Mouse (Mus musculus) CH12.LX (cell line): ENCODE data around the gene Ptgis. TPM values are rescaled to one million over a fixed set of nuclear protein-coding genes. Genes with fewer than 3 reads are reported as not detected.

Experiments used
- DNase-seq: peaks from one replicate; pipeline ENCODE4 v3.0.0-alpha.2; 2013; ENCODE audit errors: extremely low read depth
- H3K27ac ChIP-seq: 2 replicates; pipeline ENCODE4 v1.5.1; 2012; ENCODE audit warnings: low read depth, mild to moderate bottlenecking, control low read depth, moderate library complexity; ENCODE audit not compliant: insufficient read depth
- H3K27me3 ChIP-seq: replicated peaks from 2 replicates; pipeline ENCODE3; 2012; ENCODE audit warnings: inconsistent platforms
- H3K36me3 ChIP-seq, 2 experiments: replicated peaks in 1 of 2; 2 replicates each; pipeline versions ENCODE3 to v1.6.1; 2012; ENCODE audit warnings: inconsistent platforms in 1 of 2, low read length in 1 of 2, mild to moderate bottlenecking in 1 of 2, mixed read lengths in 1 of 2, moderate library complexity in 1 of 2; ENCODE audit not compliant: control insufficient read depth in 1 of 2, insufficient read depth in 1 of 2
- H3K4me1 ChIP-seq, 2 experiments: 2 replicates each; pipeline ENCODE4 v1.6.1; 2012; ENCODE audit warnings: inconsistent platforms in 1 of 2, moderate library complexity in 1 of 2; ENCODE audit not compliant: insufficient read depth in 2 of 2, control insufficient read depth in 1 of 2
- H3K4me2 ChIP-seq: 2 replicates; pipeline ENCODE4 v1.6.1; 2012; ENCODE audit warnings: low read depth, mild to moderate bottlenecking, control low read depth; ENCODE audit not compliant: poor library complexity, insufficient read depth, severe bottlenecking
- H3K4me3 ChIP-seq, 3 experiments: fragments of 150-350 bp in 1 of 3; sonication (generic) in 1 of 3; replicated peaks in 1 of 3; 2 replicates each; pipeline versions ENCODE3 to v1.5.1; 2011 to 2012; ENCODE audit warnings: low read depth in 2 of 3, low read length in 2 of 3, mild to moderate bottlenecking in 2 of 3, moderate library complexity in 2 of 3, control low read depth in 1 of 3, improper control_type of control experiment in 1 of 3, inconsistent platforms in 1 of 3, mixed read lengths in 1 of 3; ENCODE audit not compliant: poor library complexity in 1 of 3
- H3K79me2 ChIP-seq: replicated peaks from 2 replicates; pipeline ENCODE4 v1.6.1; 2012; ENCODE audit warnings: mild to moderate bottlenecking, moderate library complexity; ENCODE audit not compliant: control insufficient read depth, poor library complexity, insufficient read depth, severe bottlenecking; ENCODE audit errors: extremely low read depth
- H3K9ac ChIP-seq: 2 replicates; pipeline ENCODE4 v1.6.1; 2012; ENCODE audit warnings: low read depth, mild to moderate bottlenecking, control low read depth, moderate library complexity; ENCODE audit not compliant: insufficient read depth
- H3K9me3 ChIP-seq: replicated peaks from 2 replicates; pipeline ENCODE3; 2012; ENCODE audit warnings: low read length, inconsistent platforms, mixed read lengths
- CHD2 ChIP-seq: IDR thresholded peaks from 2 replicates; pipeline ENCODE4 v1.6.1; 2011; ENCODE audit warnings: low read length, improper control_type of control experiment
- EP300 ChIP-seq: IDR thresholded peaks from 2 replicates; pipeline ENCODE4 v1.6.1; 2011; ENCODE audit warnings: low read length, improper control_type of control experiment
- ETS1 ChIP-seq: conservative IDR thresholded peaks from 2 replicates; pipeline ENCODE4 v1.6.1; 2012; ENCODE audit warnings: low read depth, mild to moderate bottlenecking, inconsistent platforms, low read length, improper control_type of control experiment, moderate library complexity
- IRF4 ChIP-seq: IDR thresholded peaks from 2 replicates; pipeline ENCODE4 v1.6.1; 2014; ENCODE audit warnings: low read depth, mild to moderate bottlenecking, inconsistent platforms, low read length, improper control_type of control experiment
- JUND ChIP-seq: conservative IDR thresholded peaks from 2 replicates; pipeline ENCODE4 v1.6.1; 2011; ENCODE audit warnings: low read depth, low read length, improper control_type of control experiment
- KAT2A ChIP-seq: IDR thresholded peaks from 2 replicates; pipeline ENCODE4 v1.6.1; 2012; ENCODE audit warnings: low read length, improper control_type of control experiment, inconsistent platforms; ENCODE audit not compliant: insufficient replicate concordance
- MAFK ChIP-seq: IDR thresholded peaks from 2 replicates; pipeline ENCODE4 v1.6.1; 2011; ENCODE audit warnings: low read length, improper control_type of control experiment; ENCODE audit not compliant: insufficient replicate concordance
- MAX ChIP-seq: IDR thresholded peaks from 2 replicates; pipeline ENCODE4 v1.6.1; 2011; ENCODE audit warnings: low read length, improper control_type of control experiment
- MEF2A ChIP-seq: IDR thresholded peaks from 2 replicates; pipeline ENCODE4 v1.6.1; 2014; ENCODE audit warnings: low read depth, mild to moderate bottlenecking, inconsistent platforms, low read length, improper control_type of control experiment, borderline replicate concordance
- MXI1 ChIP-seq: IDR thresholded peaks from 2 replicates; pipeline ENCODE4 v1.6.1; 2011; ENCODE audit warnings: mild to moderate bottlenecking, low read depth, low read length, improper control_type of control experiment
- NELFE ChIP-seq: IDR thresholded peaks from 2 replicates; pipeline ENCODE4 v1.6.1; 2011; ENCODE audit warnings: low read depth, low read length, improper control_type of control experiment
- NRF1 ChIP-seq: IDR thresholded peaks from 2 replicates; pipeline ENCODE4 v1.6.1; 2014; ENCODE audit warnings: low read depth, mild to moderate bottlenecking, inconsistent platforms, low read length, improper control_type of control experiment, moderate library complexity
- PAX5 ChIP-seq: IDR thresholded peaks from 2 replicates; pipeline ENCODE4 v1.6.1; 2012; ENCODE audit warnings: low read length, inconsistent platforms, mixed read lengths
- POLR2AphosphoS2 ChIP-seq: IDR thresholded peaks from 2 replicates; pipeline ENCODE4 v1.6.1; 2011; ENCODE audit warnings: low read depth, low read length, improper control_type of control experiment
- RAD21 ChIP-seq: IDR thresholded peaks from 2 replicates; pipeline ENCODE4 v1.6.1; 2011; ENCODE audit warnings: low read depth, mild to moderate bottlenecking, low read length, improper control_type of control experiment, moderate library complexity
- SMC3 ChIP-seq: IDR thresholded peaks from 2 replicates; pipeline ENCODE4 v1.6.1; 2011; ENCODE audit warnings: low read depth, low read length, improper control_type of control experiment
- TBP ChIP-seq: conservative IDR thresholded peaks from 2 replicates; pipeline ENCODE4 v1.6.1; 2011; ENCODE audit warnings: low read depth, low read length, improper control_type of control experiment
- USF2 ChIP-seq: conservative IDR thresholded peaks from 2 replicates; pipeline ENCODE4 v1.6.1; 2011; ENCODE audit warnings: low read depth, low read length, improper control_type of control experiment
- ZC3H11A ChIP-seq: IDR thresholded peaks from 2 replicates; pipeline ENCODE4 v1.6.1; 2012; ENCODE audit warnings: low read depth, mild to moderate bottlenecking, inconsistent platforms, low read length, improper control_type of control experiment
- ZKSCAN1 ChIP-seq: IDR thresholded peaks from 2 replicates; pipeline ENCODE4 v1.6.1; 2012; ENCODE audit warnings: low read depth, inconsistent platforms, low read length, improper control_type of control experiment, borderline replicate concordance
- dilution Hi-C: fragments of 300-500 bp; cut with MboI; formaldehyde crosslinking; loops from 2 replicates; pipeline ENCODE4 v1.14.3; 2020; ENCODE audit warnings: low sequenced_read_pairs; ENCODE audit not compliant: extremely low pct_unique_long_range_greater_than_20kb, extremely low pct_ligation_motif_present
- in situ Hi-C: fragments of 300-500 bp; cut with MboI; formaldehyde crosslinking; loops from 3 replicates; pipeline ENCODE4 v1.14.3; 2019; ENCODE audit warnings: low sequenced_read_pairs, low pct_ligation_motif_present, low pct_unique_long_range_greater_than_20kb, mixed read lengths
- polyA plus RNA-seq: library from polyadenylated mRNA; unstranded; fragments of >175 nt; gene quantifications from 2 replicates; pipeline ENCODE4 v1.2.1, GENCODE M21; 2012; ENCODE audit warnings: low read depth; ENCODE audit not compliant: insufficient read length
- total RNA-seq, 2 experiments: library from RNA; depleted of rRNA; stranded (reverse); fragments of 300-350 nt in 1 of 2; fragments of >200 nt in 1 of 2; gene quantifications; 2 replicates each; pipeline ENCODE4 v1.2.3; 2012 to 2014

Gene Ptgis
- total and polyA plus RNA-seq, 3 experiments, result 7.0 to 15.9 (median 13.4) TPM

GRCm38 (mm10) chr2:167250736-167251337, 10.4 kb upstream of the Ptgis start (continued):
- TF ChIP-seq POLR2AphosphoS2, result no peak

GRCm38 (mm10) chr2:167250003-167250735, 9.8 kb upstream of the Ptgis start:
- Histone ChIP-seq H3K4me3 (no peak overlapping the region), H3K27me3 (peaks cover 8% of the 10 kb centered on the region), H3K79me2 (no peaks in the 10 kb centered on the region), H3K27ac (no peak overlapping the region), H3K4me1 (peaks cover 14% of the 10 kb centered on the region in 2 experiments), H3K9ac (no peak overlapping the region), H3K9me3 (peaks cover under 1% of the 10 kb centered on the region), H3K36me3 (no peaks in the 10 kb centered on the region), H3K4me2 (no peak overlapping the region; the same call in 1 of the 2 replicates)
- dilution Hi-C loops (no loop called here), in situ Hi-C loops (no loop called here)
- no peak for TF ChIP-seq EP300
- TF ChIP-seq MAX, result no peak
- TF ChIP-seq NRF1, result no peak
- TF ChIP-seq MEF2A, result no peak
- TF ChIP-seq ETS1, result no peak
- no peak for DNase-seq

- H3K27me3 ChIP-seq, result peaks cover 8% of the 10 kb centered on the region
- TF ChIP-seq ZC3H11A, result no peak
- TF ChIP-seq MEF2A, result no peak
- TF ChIP-seq CHD2, result no peak
- TF ChIP-seq ZKSCAN1, result no peak
- no peak for TF ChIP-seq JUND
- no peak for TF ChIP-seq IRF4
- TF ChIP-seq PAX5, result no peak
- no peak for TF ChIP-seq TBP
- no peak for TF ChIP-seq KAT2A
- TF ChIP-seq RAD21, result no peak
- TF ChIP-seq NELFE, result no peak
- no peak for TF ChIP-seq SMC3
- TF ChIP-seq MXI1, result no peak
- no peak for TF ChIP-seq USF2
- TF ChIP-seq NRF1, result no peak
- TF ChIP-seq MAX, result no peak
- TF ChIP-seq MAFK, result no peak
- TF ChIP-seq, all 38 proteins: peak for 0
- no peak for DNase-seq
- H3K79me2 ChIP-seq, result no peaks in the 10 kb centered on the region
- in situ Hi-C loops, result no loop called here
- H3K9me3 ChIP-seq, result peaks cover 6% of the 10 kb centered on the region
- dilution Hi-C loops, result no loop called here
- H3K4me2 ChIP-seq, result no peak overlapping the region
- H3K27ac ChIP-seq, result no peak overlapping the region
- no peak overlapping the region for H3K4me3 ChIP-seq
- no peak overlapping the region for H3K9ac ChIP-seq
- no peaks in the 10 kb centered on the region for H3K36me3 ChIP-seq
- H3K4me1 ChIP-seq, result peaks cover 10 to 14% of the 10 kb centered on the region in 2 experiments
These were observed 9.2 kb upstream of the Ptgis start for GRCm38 (mm10) chr2:167249591-167249990.
